Mouse (Mus musculus) inflammation-experienced regulatory T-cells, adult 16 weeks (primary cell): Measurements from ENCODE around the gene Tnfsf9. TPM values are rescaled to one million over a fixed set of nuclear protein-coding genes. Genes with fewer than 3 reads are reported as not detected.

Source experiments
- polyA plus RNA-seq: library from polyadenylated mRNA; unstranded; fragments of 100-300 nt; shearing (Covaris generic); gene quantifications from one replicate; pipeline ENCODE4 v1.2.1, GENCODE M21; 2017

Tnfsf9 gene
- polyA plus RNA-seq, result 10.2 TPM

GRCm38 (mm10) chr17:57105181-57106034, at the start of gene Tnfsf9:
TSS of gene Tnfsf9 (plus strand) at chr17:57105325.

GRCm38 (mm10) chr17:57058891-57059485, 46.1 kb upstream of the Tnfsf9 start, which contains the start of gene Crb3:
TSS of gene Crb3 (plus strand) at chr17:57059105.

GRCm38 (mm10) chr17:57059486-57059977, 45.6 kb upstream of the Tnfsf9 start, which contains the start of gene Slc25a23:
TSS of gene Slc25a23 (minus strand) at chr17:57059863.

GRCm38 (mm10) chr17:57078336-57078735, 26.8 kb upstream of the Tnfsf9 start, which contains the start of gene Dennd1c:
TSS of gene Dennd1c (minus strand) at chr17:57078514.

GRCm38 (mm10) chr17:57087049-57087832, 17.9 kb upstream of the Tnfsf9 start, which contains the start of gene Tubb4a:
TSS of gene Tubb4a (minus strand) at chr17:57087782.

GRCm38 (mm10) chr17:57148994-57149803, 44.1 kb downstream of the Tnfsf9 start, which contains the start of gene Cd70:
TSS of gene Cd70 (minus strand) at chr17:57149777.

Other genes starting within 250 kb of the Tnfsf9 start
- gene Acsbg2, start 230.9 kb upstream of the Tnfsf9 start, polyA plus RNA-seq, result not detected
- gene 1700061G19Rik, start 229.8 kb upstream of the Tnfsf9 start, polyA plus RNA-seq, result 0.11 TPM
- 4.8 TPM for gene Mllt1, start 169.9 kb upstream of the Tnfsf9 start, polyA plus RNA-seq
- gene Acer1, start 123.2 kb upstream of the Tnfsf9 start, polyA plus RNA-seq, result not detected
- gene Clpp, start 115.0 kb upstream of the Tnfsf9 start, polyA plus RNA-seq, result 94.9 TPM
- gene Alkbh7, start 108.0 kb upstream of the Tnfsf9 start, polyA plus RNA-seq, result 37.9 TPM
- 1.8 TPM for gene Pspn, start 105.3 kb upstream of the Tnfsf9 start, polyA plus RNA-seq
- 93.0 TPM for gene Gtf2f1, start 94.0 kb upstream of the Tnfsf9 start, polyA plus RNA-seq
- gene Gm17949, start 93.9 kb upstream of the Tnfsf9 start, polyA plus RNA-seq, result 0.93 TPM
- gene Khsrp, start 73.8 kb upstream of the Tnfsf9 start, polyA plus RNA-seq, result 7.8 TPM
- not detected for gene Slc25a41, start 63.7 kb upstream of the Tnfsf9 start, polyA plus RNA-seq
- gene Crb3, start 46.2 kb upstream of the Tnfsf9 start, polyA plus RNA-seq, result 3.1 TPM
- 3.8 TPM for gene Slc25a23, start 45.5 kb upstream of the Tnfsf9 start, polyA plus RNA-seq
- 327 TPM for gene Dennd1c, start 26.8 kb upstream of the Tnfsf9 start, polyA plus RNA-seq
- gene Tubb4a, start 17.5 kb upstream of the Tnfsf9 start, polyA plus RNA-seq, result 2.0 TPM
- gene Cd70, start 44.5 kb downstream of the Tnfsf9 start, polyA plus RNA-seq, result 0.35 TPM
- gene Tnfsf14, start 88.9 kb downstream of the Tnfsf9 start, polyA plus RNA-seq, result 11.9 TPM
- 3.4 TPM for gene C3, start 122.8 kb downstream of the Tnfsf9 start, polyA plus RNA-seq
- gene Gpr108, start 143.1 kb downstream of the Tnfsf9 start, polyA plus RNA-seq, result 103 TPM
- gene Trip10, start 144.1 kb downstream of the Tnfsf9 start, polyA plus RNA-seq, result 8.6 TPM
- 253 TPM for gene Vav1, start 173.8 kb downstream of the Tnfsf9 start, polyA plus RNA-seq